Mouse (Mus musculus) lung, adult 2 months (tissue): ENCODE measurements around the gene Nrn1l. TPM values are rescaled to one million over a fixed set of nuclear protein-coding genes. Genes with fewer than 3 reads are reported as not detected.
A peak's percentile ranks its signal among the peaks of the same experiment; 100 is the strongest.

Experiments used
- DNase-seq: peaks from one replicate; pipeline ENCODE4 v3.0.0; 2022
- H3K4me1 ChIP-seq: fragments of 200-500 bp; 2 replicates; pipeline ENCODE4 v1.6.1; 2011; ENCODE audit warnings: low read length; ENCODE audit not compliant: control insufficient read depth, insufficient read depth
- H3K4me3 ChIP-seq: fragments of 200-500 bp; replicated peaks from 2 replicates; pipeline ENCODE3; 2011; ENCODE audit warnings: low read depth, mild to moderate bottlenecking, control low read depth, low read length; ENCODE audit errors: extremely low read depth
- CTCF ChIP-seq: fragments of 200-500 bp; IDR thresholded peaks from 2 replicates; pipeline ENCODE4 v1.5.1; 2011; ENCODE audit warnings: mild to moderate bottlenecking, low read length, control low read depth; ENCODE audit not compliant: insufficient read depth
- POLR2A ChIP-seq: fragments of 200-500 bp; IDR thresholded peaks from 2 replicates; pipeline ENCODE4 v1.6.1; 2011; ENCODE audit warnings: low read depth, mild to moderate bottlenecking, control low read depth, low read length, borderline replicate concordance; ENCODE audit errors: extremely low read depth
- WGBS: fragments of 180-500 bp; shearing (Covaris S2); methylation state at CpG from one replicate; pipeline ENCODE4 v1.1.7; 2018; 5-methylcytosine and 5-hydroxymethylcytosine counted together
- polyA plus RNA-seq: library from polyadenylated mRNA; depleted of rRNA; stranded (reverse); fragments of >200 nt; gene quantifications from 2 replicates; pipeline ENCODE4 v1.2.3, GENCODE M21; 2012

The Nrn1l gene
- polyA plus RNA-seq, 1 experiment = 3.2 TPM

DNA sequence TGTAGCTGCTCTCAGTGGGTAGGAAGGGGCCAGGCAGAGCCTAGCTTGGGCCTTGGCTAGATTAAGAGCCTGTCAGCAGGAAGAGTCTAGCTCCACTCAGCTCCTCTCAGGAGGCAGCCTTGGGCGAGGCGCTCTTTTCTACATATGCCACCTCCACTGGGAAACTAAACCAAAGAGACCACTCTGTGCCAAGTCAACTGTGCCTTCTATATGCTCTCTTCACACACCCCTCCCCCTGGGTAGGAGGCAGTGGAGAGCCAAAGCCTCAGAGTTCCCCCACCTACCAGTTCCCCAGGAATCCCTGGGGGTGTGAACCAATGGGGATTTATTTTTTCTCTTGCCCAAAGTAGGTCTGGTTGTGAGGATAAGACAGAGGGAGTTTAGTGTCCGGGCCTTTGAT is 37.9 kb downstream of the Nrn1l start:
- 97% methylated on average over 3 of the region's 3 CpGs for WGBS
- H3K4me1 ChIP-seq = no peaks in the 10 kb centered on the region
- TF ChIP-seq CTCF = no peak
- TF ChIP-seq POLR2A = no peak
- DNase-seq = no peak
- H3K4me3 ChIP-seq = no peak overlapping the region

DNA sequence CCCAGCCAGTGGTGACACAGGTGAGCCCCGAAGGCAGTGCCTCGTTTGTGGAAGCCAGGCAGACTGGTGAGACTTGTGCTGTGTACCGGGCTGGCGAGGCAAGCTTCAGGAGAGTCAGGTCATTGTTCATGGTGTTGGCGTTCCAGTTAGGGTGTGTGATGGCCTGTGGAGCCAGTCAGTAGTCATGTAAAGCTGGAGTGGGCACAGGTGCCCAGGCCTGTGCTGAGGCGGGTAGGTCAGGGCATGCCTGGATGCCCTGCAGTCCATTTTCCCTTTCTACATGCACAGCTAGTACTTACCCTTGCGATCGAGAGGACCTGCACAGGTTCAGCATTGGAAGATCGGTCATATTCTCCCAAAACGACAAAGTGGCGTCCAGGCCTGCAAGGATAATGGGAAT is 39.2 kb downstream of the Nrn1l start:
- peaks cover 4% of the 10 kb centered on the region for H3K4me1 ChIP-seq
- TF ChIP-seq CTCF (no peak), POLR2A (no peak)
- DNase-seq = no peak
- WGBS = 88% methylated on average over 11 of the region's 11 CpGs
- no peak overlapping the region for H3K4me3 ChIP-seq

DNA sequence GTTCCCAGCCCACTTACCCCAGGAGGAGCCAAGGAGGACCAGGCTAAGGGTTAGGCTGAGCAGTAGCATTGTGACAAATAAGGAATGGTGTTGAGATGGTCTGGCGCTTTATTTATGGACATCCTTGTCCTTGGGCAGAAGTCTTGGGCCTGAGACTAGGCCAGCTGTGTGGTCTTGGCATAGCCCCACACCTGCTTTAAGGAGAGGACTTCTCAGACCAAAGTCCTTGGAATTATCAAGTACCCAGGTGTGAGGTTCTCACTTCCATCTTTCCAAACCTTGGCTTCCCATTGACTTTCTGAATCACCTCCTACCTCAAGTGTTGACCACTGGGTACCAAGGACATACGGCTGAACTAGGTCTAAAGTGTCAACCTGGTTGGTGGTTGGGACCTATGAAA is 40.4 kb downstream of the Nrn1l start, which contains the start of gene Ctrl:
Ctrl (minus strand) TSS at position 101 of the 400 bp plus-strand sequence.
- Histone ChIP-seq H3K4me1 (peaks cover 4% of the 10 kb centered on the region), H3K4me3 (no peak within 1 kb of the TSS)
- TF ChIP-seq CTCF (no peak), POLR2A (no peak)
- 87% methylated on average over 2 of the region's 2 CpGs for WGBS
- DNase-seq = no peak

DNA sequence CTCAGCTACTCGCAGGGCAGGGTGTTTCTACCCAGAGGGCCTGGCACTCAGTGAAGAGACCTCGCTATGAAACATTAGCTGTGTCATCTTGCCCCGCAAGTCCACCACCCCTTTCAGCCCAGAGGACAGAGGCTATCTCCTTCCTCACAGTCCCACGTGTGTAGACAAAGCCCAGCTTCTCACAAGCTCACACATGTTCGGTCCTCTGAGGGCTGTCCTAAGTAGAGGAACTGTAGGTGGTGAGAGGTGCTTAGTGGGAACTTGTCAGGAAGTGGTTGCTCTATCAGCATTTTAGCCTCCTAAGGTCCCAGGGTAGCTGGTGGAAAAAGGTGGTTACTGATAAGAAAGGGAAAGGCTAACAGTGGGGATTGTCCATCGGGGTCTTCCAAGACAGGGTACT is 41.7 kb downstream of the Nrn1l start:
- TF ChIP-seq POLR2A (no peak), CTCF (no peak)
- Histone ChIP-seq H3K4me1 (peaks cover 4% of the 10 kb centered on the region), H3K4me3 (no peak overlapping the region)
- 62% methylated on average over 6 of the region's 6 CpGs for WGBS
- DNase-seq = no peak

DNA sequence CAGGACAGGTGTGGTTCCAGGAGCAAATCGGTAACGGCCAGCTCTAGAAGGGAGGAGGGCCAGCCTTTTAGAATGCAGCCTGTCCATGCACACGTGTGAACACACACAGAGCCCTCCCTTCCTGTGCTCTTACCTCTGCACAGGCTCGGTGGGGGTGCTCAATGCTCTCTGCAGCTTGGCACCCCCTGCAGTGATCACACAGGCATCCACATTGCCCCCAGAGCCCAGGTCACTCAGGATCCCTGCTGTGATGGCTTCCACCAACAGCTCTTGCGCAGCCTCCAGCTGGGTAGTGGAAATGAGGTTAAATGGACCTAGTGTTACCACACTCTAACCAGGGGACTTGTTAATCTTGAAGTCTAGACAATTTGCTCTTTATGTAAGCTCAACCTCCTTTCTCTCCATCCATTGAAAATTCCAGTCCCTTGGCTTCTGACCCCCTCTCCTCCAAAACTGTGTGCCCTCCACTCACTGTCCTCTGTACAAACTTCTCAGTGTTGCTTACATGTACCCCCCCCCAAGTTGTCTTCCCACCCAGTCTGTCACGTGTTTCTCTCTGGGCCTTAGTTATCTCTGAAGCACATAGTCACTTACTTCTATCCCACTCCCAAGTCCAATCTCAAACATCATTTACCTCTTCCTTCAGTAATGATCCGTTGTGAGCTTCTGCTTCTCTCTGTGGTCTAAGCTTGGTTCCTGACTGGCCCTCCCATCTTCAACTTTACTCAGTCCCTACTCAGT is 42.7 kb downstream of the Nrn1l start:
- DNase-seq = no peak
- Histone ChIP-seq H3K4me3 (no peak overlapping the region), H3K4me1 (peaks cover 4% of the 10 kb centered on the region)
- TF ChIP-seq CTCF (no peak), POLR2A (no peak)
- WGBS = 36% methylated on average over 7 of the region's 7 CpGs

DNA sequence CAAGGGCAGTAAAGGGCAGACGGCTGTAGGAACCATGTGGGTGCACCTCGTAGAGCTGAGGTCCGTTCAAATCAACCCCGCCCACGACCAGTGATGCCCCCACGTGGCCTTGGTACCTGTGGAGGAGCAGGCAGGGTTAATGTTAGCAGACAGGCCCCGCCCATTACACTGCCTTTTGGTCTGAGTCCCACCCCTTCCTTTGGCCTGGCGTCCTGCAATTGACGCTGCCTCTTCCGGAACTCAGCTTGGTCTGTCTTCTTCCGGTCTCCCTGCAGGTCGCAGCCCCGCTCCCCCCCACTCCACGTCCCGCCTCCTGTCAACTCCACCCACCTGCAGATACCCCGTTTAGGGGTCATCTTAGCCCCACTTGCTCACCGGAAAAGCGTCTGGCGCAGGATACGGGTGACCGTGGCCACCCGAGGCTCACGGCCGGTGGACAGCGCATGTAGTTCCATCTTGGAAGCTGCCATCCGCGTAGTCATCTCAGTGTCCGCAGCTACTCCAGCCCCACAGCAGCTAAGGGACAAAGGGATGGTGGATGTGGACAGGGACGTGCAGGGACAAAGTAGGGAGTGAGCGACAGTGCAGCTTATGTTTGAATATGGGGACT is 43.6 kb downstream of the Nrn1l start:
- peak; percentile 87 for DNase-seq
- peak; percentile 72 for TF ChIP-seq POLR2A
- no peak for TF ChIP-seq CTCF
- WGBS = 1% methylated on average over 30 of the region's 30 CpGs
- Histone ChIP-seq H3K4me3 (peak overlapping the region; percentile 93), H3K4me1 (peaks cover 4% of the 10 kb centered on the region)

DNA sequence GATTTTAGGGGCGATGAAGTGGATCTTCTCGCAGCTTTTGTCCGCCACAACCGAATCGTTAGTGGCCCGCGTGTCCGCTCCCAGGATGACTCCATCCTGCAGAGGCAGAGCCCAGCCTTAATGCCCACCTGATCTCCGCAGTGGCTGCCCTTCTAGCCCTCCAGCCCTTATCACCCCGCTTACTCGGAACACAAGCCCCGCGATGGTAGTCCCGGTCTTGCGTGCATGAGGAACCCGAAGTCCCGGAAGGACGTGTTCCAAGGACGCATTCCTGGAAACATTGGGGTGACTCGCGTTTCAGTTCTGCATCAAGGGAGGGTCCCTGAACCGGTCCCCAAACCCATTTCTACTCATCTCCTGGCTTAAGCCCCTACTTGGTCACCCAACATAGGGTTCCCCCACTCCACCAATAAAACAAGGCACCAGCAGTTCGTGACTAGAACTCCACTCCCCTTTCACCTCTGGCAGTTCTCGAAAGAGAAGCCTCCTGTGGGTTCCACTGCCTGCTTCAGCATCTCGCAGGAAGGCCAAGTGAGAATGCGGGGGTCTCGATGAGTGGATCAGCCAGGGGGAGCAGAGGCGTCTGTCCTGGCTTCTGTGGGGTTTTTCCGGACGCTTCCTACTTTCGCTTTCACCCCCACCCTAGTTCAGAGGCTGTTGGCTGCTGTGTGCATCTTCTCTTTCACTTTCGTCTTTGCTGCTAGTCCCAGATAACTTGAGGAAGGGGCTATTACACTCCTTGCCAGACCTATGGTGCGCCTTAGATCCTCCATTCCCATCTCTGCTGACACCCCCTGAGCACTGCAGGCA is 44.3 kb downstream of the Nrn1l start:
- H3K4me1 ChIP-seq = peaks cover 4% of the 10 kb centered on the region
- H3K4me3 ChIP-seq = peak overlapping the region; percentile 93
- WGBS = under 1% methylated on average over 33 of the region's 33 CpGs
- DNase-seq = peak; percentile 60
- TF ChIP-seq CTCF = no peak
- peak; percentile 67; the same call in 1 of the 2 replicates for TF ChIP-seq POLR2A

DNA sequence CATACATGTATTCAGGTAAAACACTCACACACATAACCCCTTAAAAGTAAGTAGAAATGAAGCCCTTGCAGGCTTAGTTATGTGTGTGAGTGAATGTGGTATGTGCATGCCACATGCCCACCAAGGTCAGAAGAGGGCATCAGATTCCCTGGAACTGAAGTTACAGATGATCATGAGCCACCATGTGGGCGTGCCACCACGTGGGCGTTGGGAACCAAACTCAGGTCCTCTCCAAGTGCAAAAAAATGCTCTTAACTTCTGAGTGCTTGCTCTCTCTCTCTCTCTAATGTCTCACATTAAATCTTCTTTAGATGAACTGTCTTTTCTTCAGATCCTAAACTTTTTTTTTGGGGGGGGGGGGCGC is 44.9 kb downstream of the Nrn1l start, which contains the start of gene Psmb10:
Psmb10 (minus strand) TSS at position 139 of the 364 bp plus-strand sequence.
- 4% methylated on average over 4 of the region's 4 CpGs for WGBS
- peaks cover 4% of the 10 kb centered on the region for H3K4me1 ChIP-seq
- H3K4me3 ChIP-seq = peak within 1 kb of the TSS; percentile 93
- no peak for TF ChIP-seq POLR2A
- no peak for TF ChIP-seq CTCF
- DNase-seq = no peak

DNA sequence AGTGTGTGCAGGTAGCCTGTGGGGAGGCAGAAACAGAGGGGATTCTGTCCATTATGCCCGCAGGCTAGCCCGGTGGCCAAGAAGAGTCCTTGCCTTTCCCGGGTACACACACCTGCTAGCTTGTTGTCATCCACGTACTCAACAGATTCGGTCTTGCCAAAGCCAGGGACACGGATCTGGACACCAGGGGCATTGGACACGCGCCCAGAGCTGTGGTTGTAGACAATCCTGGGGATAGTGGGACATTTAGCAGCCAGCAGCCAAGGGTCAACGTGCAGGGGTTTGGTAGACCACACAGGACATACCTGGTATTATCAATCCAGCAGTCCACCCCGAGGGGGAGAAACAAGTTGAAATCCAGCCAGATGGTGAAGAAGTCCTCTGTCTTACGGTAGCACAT is 48.7 kb downstream of the Nrn1l start:
- Histone ChIP-seq H3K4me3 (no peak overlapping the region), H3K4me1 (no peaks in the 10 kb centered on the region)
- 88% methylated on average over 11 of the region's 11 CpGs for WGBS
- TF ChIP-seq POLR2A (no peak), CTCF (no peak)
- no peak for DNase-seq
